8 mouse cellular contexts compared by ENCODE assay signal in the genomic region with DNA sequence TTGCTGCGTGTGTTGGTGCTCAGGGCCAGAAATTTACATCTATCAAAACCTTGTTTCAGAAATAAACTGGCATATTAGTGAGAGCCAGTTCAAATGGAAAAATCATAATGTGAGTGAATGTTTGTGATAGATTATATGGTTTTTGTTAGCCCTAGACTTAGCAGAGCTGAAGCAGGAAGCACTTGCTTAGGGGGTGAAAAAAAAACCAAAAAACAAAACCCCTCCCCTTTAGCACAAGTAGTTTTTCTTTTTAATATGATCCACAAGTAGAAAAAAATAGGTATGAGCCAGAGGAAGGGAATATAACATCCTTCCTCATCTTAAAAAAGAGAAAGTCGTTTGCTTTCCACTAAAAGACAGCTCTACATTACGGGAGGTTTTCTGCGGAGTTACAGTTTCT. TPM values are rescaled to one million over a fixed set of nuclear protein-coding genes. Genes with fewer than 3 reads are reported as not detected.
DNase-seq lines count a peak whose midpoint lies in the region; ATAC-seq and TF ChIP-seq lines count a peak whose summit lies in the region.

No protein-coding gene starts in this region.

- TF ChIP-seq EP300 in CH12.LX (IDR thresholded peaks at IDR 0.05; ENCODE audit: low read length): no peak

- H3K4me3 ChIP-seq in heart, embryonic 11.5 days (ENCODE audit: low read depth, low read length): peak overlapping the region; percentile 91
- H3K4me3 ChIP-seq in CH12.LX (replicated peaks in 1 of 3; ENCODE audit: low read depth in 2 of 3, low read length in 2 of 3, poor library complexity in 1 of 3): peak overlapping the region; percentile 73 to 94 (median 87)
- H3K4me3 ChIP-seq in forebrain, embryonic 15.5 days: peak overlapping the region; percentile 80
- H3K4me3 ChIP-seq in liver, embryonic 15.5 days (replicated peaks): peak overlapping the region; percentile 89

- 34% methylated on average over 4 of the region's 4 CpGs for WGBS in heart, embryonic 11.5 days (ENCODE audit: insufficient replicate concordance)
- WGBS in forebrain, embryonic 15.5 days: 43% methylated on average over 4 of the region's 4 CpGs
- WGBS in liver, embryonic 15.5 days (ENCODE audit: insufficient replicate concordance): 23% methylated on average over 4 of the region's 4 CpGs

- in situ Hi-C loops in CH12.LX (cut with MboI; ENCODE audit: low pct_ligation_motif_present, low pct_unique_long_range_greater_than_20kb, low sequenced_read_pairs): no loop called here

- H3K9ac ChIP-seq in heart, embryonic 11.5 days (ENCODE audit: low read depth, low read length): peak overlapping the region; percentile 98
- peak overlapping the region; percentile 88 for H3K9ac ChIP-seq in CH12.LX (ENCODE audit: insufficient read depth, low read depth)
- peak overlapping the region; percentile 94 for H3K9ac ChIP-seq in forebrain, embryonic 15.5 days (replicated peaks)
- H3K9ac ChIP-seq in liver, embryonic 15.5 days: peak overlapping the region; percentile 97

- intact Hi-C loops in left cerebral cortex, postnatal 25 days (cut with DNase I): no loop called here

- no peak for ATAC-seq in heart, embryonic 11.5 days (replicated peaks; ENCODE audit: insufficient number of reproducible peaks, low FRiP score, low TSS enrichment)
- no peak for ATAC-seq in forebrain, embryonic 15.5 days (replicated peaks)
- no peak for ATAC-seq in liver, embryonic 15.5 days (ENCODE audit: insufficient read depth)

- H3K27me3 ChIP-seq in heart, embryonic 11.5 days (ENCODE audit: control insufficient read depth, insufficient read depth, low read length): no peaks in the 10 kb centered on the region
- H3K27me3 ChIP-seq in CH12.LX (replicated peaks): no peaks in the 10 kb centered on the region
- H3K27me3 ChIP-seq in forebrain, embryonic 15.5 days: no peaks in the 10 kb centered on the region
- no peaks in the 10 kb centered on the region for H3K27me3 ChIP-seq in liver, embryonic 15.5 days

- H3K79me2 ChIP-seq in CH12.LX (replicated peaks; ENCODE audit: control insufficient read depth, extremely low read depth, insufficient read depth, poor library complexity, severe bottlenecking): peaks cover 37% of the 10 kb centered on the region

- dilution Hi-C loops in CH12.LX (cut with MboI; ENCODE audit: extremely low pct_ligation_motif_present, extremely low pct_unique_long_range_greater_than_20kb, low sequenced_read_pairs): no loop called here

- TF ChIP-seq POLR2A in CH12.LX (IDR thresholded peaks at IDR 0.05; ENCODE audit: low read depth, low read length): no peak

- H3K27ac ChIP-seq in heart, embryonic 11.5 days (ENCODE audit: low read depth, low read length): no peak overlapping the region
- H3K27ac ChIP-seq in CH12.LX (ENCODE audit: insufficient read depth, low read depth): no peak overlapping the region
- no peak overlapping the region for H3K27ac ChIP-seq in forebrain, embryonic 15.5 days (replicated peaks)
- H3K27ac ChIP-seq in liver, embryonic 15.5 days (replicated peaks): peak overlapping the region; percentile 95

- TF ChIP-seq CTCF in CH12.LX (conservative IDR thresholded peaks at IDR 0.05 in 1 of 2, IDR thresholded peaks at IDR 0.05 in 1 of 2; ENCODE audit: low read depth in 2 of 2, low read length in 2 of 2): no peak

- TF ChIP-seq RAD21 in CH12.LX (IDR thresholded peaks at IDR 0.05; ENCODE audit: low read depth, low read length): no peak

- H3K36me3 ChIP-seq in heart, embryonic 11.5 days (ENCODE audit: control insufficient read depth, insufficient read depth, low read length): peaks cover 18% of the 10 kb centered on the region
- H3K36me3 ChIP-seq in CH12.LX (replicated peaks in 1 of 2; ENCODE audit: control insufficient read depth in 1 of 2, insufficient read depth in 1 of 2, low read length in 1 of 2): peaks cover 24 to 35% of the 10 kb centered on the region in 2 experiments
- peaks cover 34% of the 10 kb centered on the region for H3K36me3 ChIP-seq in forebrain, embryonic 15.5 days
- H3K36me3 ChIP-seq in liver, embryonic 15.5 days (replicated peaks): peaks cover 47% of the 10 kb centered on the region

- peaks cover 8% of the 10 kb centered on the region for H3K4me1 ChIP-seq in heart, embryonic 11.5 days (ENCODE audit: control insufficient read depth, insufficient read depth, low read length)
- peaks cover 7 to 30% of the 10 kb centered on the region in 2 experiments; a peak in 3 of 4 replicates for H3K4me1 ChIP-seq in CH12.LX (ENCODE audit: control insufficient read depth in 1 of 2, insufficient read depth in 2 of 2)
- H3K4me1 ChIP-seq in forebrain, embryonic 15.5 days: peaks cover 41% of the 10 kb centered on the region
- peaks cover 34% of the 10 kb centered on the region for H3K4me1 ChIP-seq in liver, embryonic 15.5 days (replicated peaks)

- H3K4me2 ChIP-seq in heart, embryonic 11.5 days: peak overlapping the region; percentile 66
- peak overlapping the region; percentile 86 for H3K4me2 ChIP-seq in CH12.LX (ENCODE audit: insufficient read depth, low read depth, poor library complexity, severe bottlenecking)
- peak overlapping the region; percentile 52 for H3K4me2 ChIP-seq in forebrain, embryonic 15.5 days (replicated peaks)
- peak overlapping the region; percentile 67 for H3K4me2 ChIP-seq in liver, embryonic 15.5 days

- H3K9me3 ChIP-seq in heart, embryonic 11.5 days (replicated peaks; ENCODE audit: control insufficient read depth, low read length): no peaks in the 10 kb centered on the region
- no peaks in the 10 kb centered on the region for H3K9me3 ChIP-seq in CH12.LX (replicated peaks; ENCODE audit: low read length)
- H3K9me3 ChIP-seq in forebrain, embryonic 15.5 days: no peaks in the 10 kb centered on the region
- H3K9me3 ChIP-seq in liver, embryonic 15.5 days (replicated peaks): no peaks in the 10 kb centered on the region

- no peak for DNase-seq in heart, adult 9 months (ENCODE audit: low spot score in 2 of 2)
- no peak for DNase-seq in CH12.LX (ENCODE audit: extremely low read depth)
- DNase-seq in left cerebral cortex, postnatal 25 days (ENCODE audit: low spot score in 2 of 2): no peak
- no peak for DNase-seq in urinary bladder, postnatal 25 days (ENCODE audit: low spot score)
- no peak for DNase-seq in adrenal gland, postnatal 4 days (ENCODE audit: low spot score in 2 of 2)

TF ChIP-seq in CH12.LX, 34 proteins besides CTCF, POLR2A, EP300 and RAD21:
- no peak for TF ChIP-seq BHLHE40 (IDR thresholded peaks at IDR 0.05; ENCODE audit: low read depth, low read length)
- TF ChIP-seq ZNF384 (IDR thresholded peaks at IDR 0.05; ENCODE audit: low read depth, low read length): peak; percentile 63

RNA-seq across cellular contexts. Expression of a gene that starts 22.8 kb away (rescaled TPM):
- polyA plus RNA-seq in heart, embryonic 11.5 days (2014; fragmentation: Nextera tagmentation; extraction: Ambion mirVana): 56.4 and 57.3 TPM in 2 replicates
- total RNA-seq in CH12.LX (2012; rRNA removed) (25.0 and 29.0 TPM in 2 replicates), CH12.LX (2014; rRNA removed) (92.7 and 107 TPM in 2 replicates)
- 39.9 and 41.1 TPM in 2 replicates for polyA plus RNA-seq in CH12.LX (2012; ENCODE audit: insufficient read length, low read depth)
- polyA plus RNA-seq in forebrain, embryonic 15.5 days (2015; fragmentation: Nextera tagmentation; extraction: Ambion mirVana): 36.8 and 40.8 TPM in 2 replicates
- 88.1 and 94.0 TPM in 2 replicates for polyA plus RNA-seq in liver, embryonic 15.5 days (2015; fragmentation: Nextera tagmentation; extraction: Ambion mirVana)
- total RNA-seq in left cerebral cortex, postnatal 25 days (2021): under 1 TPM; 0.46 to 0.98 TPM
- 10 to 100 TPM; 20.1 to 21.8 TPM for total RNA-seq in adrenal gland, postnatal 4 days (2021)

RNA-seq across cellular contexts. Expression of a gene that starts 23.0 kb away (rescaled TPM):
- polyA plus RNA-seq in heart, embryonic 11.5 days (2014; fragmentation: Nextera tagmentation; extraction: Ambion mirVana): 22.9 and 25.5 TPM in 2 replicates
- total RNA-seq in CH12.LX (2012; rRNA removed) (22.0 and 24.5 TPM in 2 replicates), CH12.LX (2014; rRNA removed) (49.6 and 53.6 TPM in 2 replicates)
- 22.3 and 30.1 TPM in 2 replicates for polyA plus RNA-seq in CH12.LX (2012; ENCODE audit: insufficient read length, low read depth)
- polyA plus RNA-seq in forebrain, embryonic 15.5 days (2015; fragmentation: Nextera tagmentation; extraction: Ambion mirVana): 13.2 and 14.3 TPM in 2 replicates
- polyA plus RNA-seq in liver, embryonic 15.5 days (2015; fragmentation: Nextera tagmentation; extraction: Ambion mirVana): 34.7 and 37.0 TPM in 2 replicates
- total RNA-seq in left cerebral cortex, postnatal 25 days (2021): under 1 TPM; 0.50 TPM
- total RNA-seq in adrenal gland, postnatal 4 days (2021): 10 to 100 TPM; 10.5 to 10.7 TPM

RNA-seq across cellular contexts. Expression of a gene that starts 47.8 kb away (rescaled TPM):
- 46.5 and 48.9 TPM in 2 replicates for polyA plus RNA-seq in heart, embryonic 11.5 days (2014; fragmentation: Nextera tagmentation; extraction: Ambion mirVana)
- total RNA-seq in CH12.LX (2012; rRNA removed): 28.7 and 29.9 TPM in 2 replicates
- total RNA-seq in CH12.LX (2014; rRNA removed): 55.9 and 62.1 TPM in 2 replicates
- polyA plus RNA-seq in CH12.LX (2012; ENCODE audit: insufficient read length, low read depth): 41.5 and 47.9 TPM in 2 replicates
- 73.5 and 74.1 TPM in 2 replicates for polyA plus RNA-seq in forebrain, embryonic 15.5 days (2015; fragmentation: Nextera tagmentation; extraction: Ambion mirVana)
- 56.1 and 62.6 TPM in 2 replicates for polyA plus RNA-seq in liver, embryonic 15.5 days (2015; fragmentation: Nextera tagmentation; extraction: Ambion mirVana)
- 100 to 1,000 TPM; 157 to 170 TPM for total RNA-seq in left cerebral cortex, postnatal 25 days (2021)
- total RNA-seq in adrenal gland, postnatal 4 days (2021): 100 to 1,000 TPM; 125 to 144 TPM

RNA-seq across cellular contexts. Expression of a gene that starts 47.9 kb away (rescaled TPM):
- polyA plus RNA-seq in heart, embryonic 11.5 days (2014; fragmentation: Nextera tagmentation; extraction: Ambion mirVana): 0.27 and 0.45 TPM in 2 replicates
- total RNA-seq in CH12.LX (2012; rRNA removed): 0.08 and 0.25 TPM in 2 replicates
- 0.14 and 0.17 TPM in 2 replicates for total RNA-seq in CH12.LX (2014; rRNA removed)
- 0.14 and 0.39 TPM in 2 replicates for polyA plus RNA-seq in CH12.LX (2012; ENCODE audit: insufficient read length, low read depth)
- polyA plus RNA-seq in forebrain, embryonic 15.5 days (2015; fragmentation: Nextera tagmentation; extraction: Ambion mirVana): 0.50 and 0.83 TPM in 2 replicates
- 0.08 and 0.15 TPM in 2 replicates for polyA plus RNA-seq in liver, embryonic 15.5 days (2015; fragmentation: Nextera tagmentation; extraction: Ambion mirVana)
- total RNA-seq in left cerebral cortex, postnatal 25 days (2021): under 1 TPM; 0.57 to 0.98 TPM
- total RNA-seq in adrenal gland, postnatal 4 days (2021): under 1 TPM; 0.54 to 0.62 TPM
